9 mouse cellular contexts compared by ENCODE assay signal in the genomic region with DNA sequence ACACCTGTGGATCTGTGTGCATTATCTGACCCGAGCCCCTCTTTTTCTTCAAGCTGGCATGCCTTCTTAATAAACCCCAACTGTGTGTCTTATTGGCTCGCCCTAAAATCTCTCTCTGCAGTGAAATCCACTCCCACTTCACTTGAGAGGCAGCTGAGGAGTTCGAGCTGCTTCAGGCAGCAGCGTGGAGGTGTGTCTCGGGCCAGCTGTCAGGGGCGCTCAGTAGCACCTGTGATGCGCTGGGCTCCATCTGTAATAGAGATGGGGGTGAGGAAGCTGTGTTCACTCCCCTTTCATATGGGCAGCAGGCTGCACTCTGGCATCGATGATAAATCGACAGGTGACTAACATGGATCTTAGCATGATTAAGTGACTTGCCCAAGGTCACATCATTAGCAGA. TPM values are rescaled to one million over a fixed set of nuclear protein-coding genes. Genes with fewer than 3 reads are reported as not detected.
DNase-seq lines count a peak whose midpoint lies in the region; ATAC-seq and TF ChIP-seq lines count a peak whose summit lies in the region.
"Had no signal": no experiment of that assay in that cellular context is flagged by ENCODE, and none has a peak within 500 bp of the region (broad histone marks: within the 10 kb centered on the region; RNA-seq: fewer than 3 reads in every experiment).

No protein-coding gene starts in this region.

- H3K27ac ChIP-seq in kidney, embryonic 16.5 days (ENCODE audit: low read length): no peak overlapping the region
- H3K27ac ChIP-seq in embryonic facial prominence, embryonic 13.5 days: no peak overlapping the region
- peak overlapping the region; percentile 86; the same call in 1 of the 2 replicates for H3K27ac ChIP-seq in intestine, embryonic 16.5 days (ENCODE audit: low read length)
- H3K27ac ChIP-seq in small intestine, adult 2 months (ENCODE audit: insufficient read depth, low read depth, low read length): peak overlapping the region; percentile 64; the same call in 1 of the 2 replicates

- no peak overlapping the region for H3K4me3 ChIP-seq in kidney, embryonic 16.5 days (ENCODE audit: low read length)
- no peak overlapping the region for H3K4me3 ChIP-seq in embryonic facial prominence, embryonic 13.5 days
- H3K4me3 ChIP-seq in intestine, embryonic 16.5 days (ENCODE audit: low read length): no peak overlapping the region
- H3K4me3 ChIP-seq in small intestine, adult 2 months (ENCODE audit: low read depth, low read length): no peak overlapping the region

- no peak for ATAC-seq in kidney, embryonic 16.5 days (ENCODE audit: low FRiP score, low TSS enrichment)
- ATAC-seq in embryonic facial prominence, embryonic 13.5 days (ENCODE audit: insufficient number of reproducible peaks, insufficient read depth, low FRiP score, low TSS enrichment, low read depth): no peak
- no peak for ATAC-seq in intestine, embryonic 16.5 days
- ATAC-seq in CD4-positive, CD25-positive, alpha-beta regulatory T cell, adult 4 months: no peak

- no peaks in the 10 kb centered on the region for H3K27me3 ChIP-seq in kidney, embryonic 16.5 days (ENCODE audit: insufficient read depth, low read length)
- peaks cover 13% of the 10 kb centered on the region for H3K27me3 ChIP-seq in embryonic facial prominence, embryonic 13.5 days
- no peaks in the 10 kb centered on the region for H3K27me3 ChIP-seq in intestine, embryonic 16.5 days (replicated peaks; ENCODE audit: control insufficient read depth, insufficient read depth, low read length)
- H3K27me3 ChIP-seq in small intestine, adult 2 months (ENCODE audit: control insufficient read depth, insufficient read depth, low read length): no peaks in the 10 kb centered on the region

- 38% methylated on average over 9 of the region's 9 CpGs for WGBS in kidney, embryonic 16.5 days
- WGBS in embryonic facial prominence, embryonic 13.5 days: 52% methylated on average over 9 of the region's 9 CpGs
- WGBS in intestine, embryonic 16.5 days: 59% methylated on average over 9 of the region's 9 CpGs
- 21% methylated on average over 9 of the region's 9 CpGs for WGBS in small intestine, adult 2 months

- TF ChIP-seq POLR2A in small intestine, adult 2 months (IDR thresholded peaks at IDR 0.05; ENCODE audit: low read depth, low read length): no peak

- H3K9ac ChIP-seq in kidney, embryonic 16.5 days (replicated peaks; ENCODE audit: low read length): no peak overlapping the region
- no peak overlapping the region; the same call in 1 of the 2 replicates for H3K9ac ChIP-seq in embryonic facial prominence, embryonic 13.5 days
- peak overlapping the region; percentile 68; the same call in 1 of the 2 replicates for H3K9ac ChIP-seq in intestine, embryonic 16.5 days (ENCODE audit: low read depth, low read length)

- no peak for DNase-seq in kidney, adult 11 months
- no peak for DNase-seq in layer of hippocampus, adult 9-10 months (ENCODE audit: low spot score)
- DNase-seq in adrenal gland, postnatal 14 days: no peak
- DNase-seq: cerebellum, adult 11 months had no signal

- peak overlapping the region; percentile 88 for H3K4me2 ChIP-seq in kidney, embryonic 16.5 days (replicated peaks; ENCODE audit: low read depth, low read length)
- H3K4me2 ChIP-seq in embryonic facial prominence, embryonic 13.5 days: peak overlapping the region; percentile 85; the same call in 1 of the 2 replicates
- no peak overlapping the region for H3K4me2 ChIP-seq in intestine, embryonic 16.5 days (ENCODE audit: low read depth, low read length)

- no peaks in the 10 kb centered on the region for H3K9me3 ChIP-seq in kidney, embryonic 16.5 days (ENCODE audit: low read length)
- H3K9me3 ChIP-seq in embryonic facial prominence, embryonic 13.5 days: no peaks in the 10 kb centered on the region
- no peaks in the 10 kb centered on the region for H3K9me3 ChIP-seq in intestine, embryonic 16.5 days (ENCODE audit: control insufficient read depth, low read length)

- no peaks in the 10 kb centered on the region for H3K36me3 ChIP-seq in kidney, embryonic 16.5 days (ENCODE audit: insufficient read depth, low read length)
- H3K36me3 ChIP-seq in embryonic facial prominence, embryonic 13.5 days: no peaks in the 10 kb centered on the region
- no peaks in the 10 kb centered on the region for H3K36me3 ChIP-seq in intestine, embryonic 16.5 days (ENCODE audit: control insufficient read depth, insufficient read depth, low read length)
- no peaks in the 10 kb centered on the region for H3K36me3 ChIP-seq in small intestine, adult 2 months (ENCODE audit: control insufficient read depth, insufficient read depth, low read length)

- peaks cover 27% of the 10 kb centered on the region for H3K4me1 ChIP-seq in kidney, embryonic 16.5 days (ENCODE audit: insufficient read depth, low read length)
- H3K4me1 ChIP-seq in embryonic facial prominence, embryonic 13.5 days: peaks cover 35% of the 10 kb centered on the region
- peaks cover 25% of the 10 kb centered on the region for H3K4me1 ChIP-seq in intestine, embryonic 16.5 days (ENCODE audit: control insufficient read depth, insufficient read depth, low read length)
- H3K4me1 ChIP-seq in small intestine, adult 2 months (ENCODE audit: control insufficient read depth, insufficient read depth, insufficient read length, low read length): peaks cover 27% of the 10 kb centered on the region

- no peak for TF ChIP-seq CTCF in small intestine, adult 2 months (IDR thresholded peaks at IDR 0.05; ENCODE audit: extremely low read depth, insufficient read length, insufficient replicate concordance, low read depth, low read length)

RNA-seq across cellular contexts. Expression of a gene that starts 43.6 kb away (rescaled TPM):
- 23.1 and 30.4 TPM in 2 replicates for polyA plus RNA-seq in kidney, embryonic 16.5 days (2015; fragmentation: Nextera tagmentation; extraction: Ambion mirVana)
- 41.5 and 43.6 TPM in 2 replicates for polyA plus RNA-seq in embryonic facial prominence, embryonic 13.5 days (2015; fragmentation: Nextera tagmentation; extraction: Ambion mirVana)
- polyA plus RNA-seq in intestine, embryonic 16.5 days (2015; fragmentation: Nextera tagmentation; extraction: Ambion mirVana): 22.4 and 25.5 TPM in 2 replicates
- 9.6 and 19.6 TPM in 2 replicates for polyA plus RNA-seq in small intestine, adult 2 months (2012; rRNA removed)
- total RNA-seq in adrenal gland, postnatal 14 days (2021): 137 and 139 TPM in 2 replicates
- polyA plus RNA-seq in CD4-positive, CD25-positive, alpha-beta regulatory T cell, adult 4 months (2017; shearing (Covaris generic)): 10 to 100 TPM; 34.7 to 40.9 TPM

Comparison
In these comparisons a context has a peak if more than half of its experiments do, and no peak if none do; other contexts are left out.
1. H3K27ac ChIP-seq: peak in intestine, embryonic 16.5 days (single experiment) and small intestine, adult 2 months (single experiment); none in kidney, embryonic 16.5 days (single experiment) and embryonic facial prominence, embryonic 13.5 days (single experiment).